Mouse (Mus musculus): ENCODE results near the gene Pcgf5. TPM values are rescaled to one million over a fixed set of nuclear protein-coding genes. Genes with fewer than 3 reads are reported as not detected.

Pcgf5 gene
- polyA plus RNA-seq, 1 experiment from 2014 or later, result 5.3 TPM

GRCm38 (mm10) chr19:36377729-36378128 lies 29.6 kb downstream of the Pcgf5 start:
- Histone ChIP-seq H3K36me3 (ENCODE audit: control insufficient read depth, insufficient read depth, low read length) (no peaks in the 10 kb centered on the region), H3K9ac (replicated peaks; ENCODE audit: low read depth, low read length) (no peak overlapping the region), H3K4me2 (ENCODE audit: low read depth, low read length) (no peak overlapping the region), H3K27me3 (ENCODE audit: control insufficient read depth, insufficient read depth, low read length) (no peaks in the 10 kb centered on the region), H3K4me1 (ENCODE audit: control insufficient read depth, insufficient read depth, low read length) (no peaks in the 10 kb centered on the region), H3K4me3 (ENCODE audit: low read depth, low read length) (no peak overlapping the region), H3K9me3 (ENCODE audit: control insufficient read depth, low read length) (no peaks in the 10 kb centered on the region), H3K27ac (ENCODE audit: low read depth, low read length) (no peak overlapping the region)
- 82% methylated on average over 7 of the region's 7 CpGs for WGBS
- ATAC-seq (ENCODE audit: low read depth), result peak; percentile 29; the same call in 1 of the 2 replicates

- WGBS, result 63% methylated on average over 15 of the region's 15 CpGs
- no peak overlapping the region for H3K4me3 ChIP-seq (ENCODE audit: low read depth, low read length)
- ATAC-seq (ENCODE audit: low read depth), result no peak
- no peaks in the 10 kb centered on the region for H3K36me3 ChIP-seq (ENCODE audit: control insufficient read depth, insufficient read depth, low read length)
- no peaks in the 10 kb centered on the region for H3K27me3 ChIP-seq (ENCODE audit: control insufficient read depth, insufficient read depth, low read length)
- H3K4me1 ChIP-seq (ENCODE audit: control insufficient read depth, insufficient read depth, low read length), result no peaks in the 10 kb centered on the region
- no peak overlapping the region for H3K9ac ChIP-seq (replicated peaks; ENCODE audit: low read depth, low read length)
- H3K4me2 ChIP-seq (ENCODE audit: low read depth, low read length), result no peak overlapping the region
- no peaks in the 10 kb centered on the region for H3K9me3 ChIP-seq (ENCODE audit: control insufficient read depth, low read length)
- no peak overlapping the region for H3K27ac ChIP-seq (ENCODE audit: low read depth, low read length)
Observed at GRCm38 (mm10) chr19:36378511-36379232, 30.6 kb downstream of the Pcgf5 start.

GRCm38 (mm10) chr19:36382901-36383300 lies 34.8 kb downstream of the Pcgf5 start:
- no peak overlapping the region for H3K27ac ChIP-seq (ENCODE audit: low read depth, low read length)
- ATAC-seq (ENCODE audit: low read depth), result no peak
- 95% methylated on average over 3 of the region's 3 CpGs for WGBS

GRCm38 (mm10) chr19:36383977-36384376 lies 35.9 kb downstream of the Pcgf5 start:
- Histone ChIP-seq H3K9me3 (ENCODE audit: control insufficient read depth, low read length) (no peaks in the 10 kb centered on the region), H3K36me3 (ENCODE audit: control insufficient read depth, insufficient read depth, low read length) (no peaks in the 10 kb centered on the region), H3K9ac (replicated peaks; ENCODE audit: low read depth, low read length) (no peak overlapping the region), H3K27ac (ENCODE audit: low read depth, low read length) (no peak overlapping the region), H3K27me3 (ENCODE audit: control insufficient read depth, insufficient read depth, low read length) (no peaks in the 10 kb centered on the region), H3K4me2 (ENCODE audit: low read depth, low read length) (no peak overlapping the region), H3K4me3 (ENCODE audit: low read depth, low read length) (no peak overlapping the region), H3K4me1 (ENCODE audit: control insufficient read depth, insufficient read depth, low read length) (no peaks in the 10 kb centered on the region)
- 78% methylated on average over 5 of the region's 5 CpGs for WGBS
- ATAC-seq (ENCODE audit: low read depth), result no peak

More at GRCm38 (mm10) chr19:36382901-36383300, 34.8 kb downstream of the Pcgf5 start:
- Histone ChIP-seq H3K4me2 (ENCODE audit: low read depth, low read length) (no peak overlapping the region), H3K4me1 (ENCODE audit: control insufficient read depth, insufficient read depth, low read length) (no peaks in the 10 kb centered on the region), H3K9ac (replicated peaks; ENCODE audit: low read depth, low read length) (no peak overlapping the region), H3K36me3 (ENCODE audit: control insufficient read depth, insufficient read depth, low read length) (no peaks in the 10 kb centered on the region), H3K27me3 (ENCODE audit: control insufficient read depth, insufficient read depth, low read length) (no peaks in the 10 kb centered on the region), H3K4me3 (ENCODE audit: low read depth, low read length) (no peak overlapping the region), H3K9me3 (ENCODE audit: control insufficient read depth, low read length) (no peaks in the 10 kb centered on the region)

- Histone ChIP-seq H3K4me1 (ENCODE audit: control insufficient read depth, insufficient read depth, low read length) (no peaks in the 10 kb centered on the region), H3K9me3 (ENCODE audit: control insufficient read depth, low read length) (no peaks in the 10 kb centered on the region), H3K4me3 (ENCODE audit: low read depth, low read length) (no peak overlapping the region), H3K27me3 (ENCODE audit: control insufficient read depth, insufficient read depth, low read length) (no peaks in the 10 kb centered on the region), H3K4me2 (ENCODE audit: low read depth, low read length) (no peak overlapping the region), H3K27ac (ENCODE audit: low read depth, low read length) (no peak overlapping the region), H3K9ac (replicated peaks; ENCODE audit: low read depth, low read length) (no peak overlapping the region), H3K36me3 (ENCODE audit: control insufficient read depth, insufficient read depth, low read length) (no peaks in the 10 kb centered on the region)
- no peak for ATAC-seq (ENCODE audit: low read depth)
- WGBS, result 16% methylated on average over 2 of the region's 2 CpGs
Observed at GRCm38 (mm10) chr19:36384426-36384825, 36.3 kb downstream of the Pcgf5 start.

- Histone ChIP-seq H3K36me3 (ENCODE audit: control insufficient read depth, insufficient read depth, low read length) (no peaks in the 10 kb centered on the region), H3K9me3 (ENCODE audit: control insufficient read depth, low read length) (no peaks in the 10 kb centered on the region), H3K9ac (replicated peaks; ENCODE audit: low read depth, low read length) (no peak overlapping the region), H3K4me2 (ENCODE audit: low read depth, low read length) (no peak overlapping the region), H3K4me1 (ENCODE audit: control insufficient read depth, insufficient read depth, low read length) (no peaks in the 10 kb centered on the region), H3K27me3 (ENCODE audit: control insufficient read depth, insufficient read depth, low read length) (no peaks in the 10 kb centered on the region), H3K4me3 (ENCODE audit: low read depth, low read length) (no peak overlapping the region), H3K27ac (ENCODE audit: low read depth, low read length) (no peak overlapping the region)
- no peak for ATAC-seq (ENCODE audit: low read depth)
- WGBS, result 77% methylated on average over 5 of the region's 5 CpGs
Observed at GRCm38 (mm10) chr19:36388502-36388901, 40.4 kb downstream of the Pcgf5 start.

GRCm38 (mm10) chr19:36390714-36391113 lies 42.6 kb downstream of the Pcgf5 start:
- Histone ChIP-seq H3K9ac (replicated peaks; ENCODE audit: low read depth, low read length) (no peak overlapping the region), H3K27ac (ENCODE audit: low read depth, low read length) (no peak overlapping the region), H3K36me3 (ENCODE audit: control insufficient read depth, insufficient read depth, low read length) (no peaks in the 10 kb centered on the region), H3K9me3 (ENCODE audit: control insufficient read depth, low read length) (no peaks in the 10 kb centered on the region), H3K27me3 (ENCODE audit: control insufficient read depth, insufficient read depth, low read length) (no peaks in the 10 kb centered on the region), H3K4me3 (ENCODE audit: low read depth, low read length) (no peak overlapping the region), H3K4me1 (ENCODE audit: control insufficient read depth, insufficient read depth, low read length) (no peaks in the 10 kb centered on the region), H3K4me2 (ENCODE audit: low read depth, low read length) (no peak overlapping the region)
- WGBS, result 53% methylated on average over 1 of the region's 1 CpGs
- no peak for ATAC-seq (ENCODE audit: low read depth)

- Histone ChIP-seq H3K36me3 (ENCODE audit: control insufficient read depth, insufficient read depth, low read length) (no peaks in the 10 kb centered on the region), H3K9me3 (ENCODE audit: control insufficient read depth, low read length) (no peaks in the 10 kb centered on the region), H3K4me3 (ENCODE audit: low read depth, low read length) (no peak overlapping the region), H3K27ac (ENCODE audit: low read depth, low read length) (no peak overlapping the region), H3K4me1 (ENCODE audit: control insufficient read depth, insufficient read depth, low read length) (no peaks in the 10 kb centered on the region), H3K9ac (replicated peaks; ENCODE audit: low read depth, low read length) (no peak overlapping the region), H3K27me3 (ENCODE audit: control insufficient read depth, insufficient read depth, low read length) (no peaks in the 10 kb centered on the region), H3K4me2 (ENCODE audit: low read depth, low read length) (no peak overlapping the region)
- ATAC-seq (ENCODE audit: low read depth), result no peak
- 89% methylated on average over 3 of the region's 3 CpGs for WGBS
Observed at GRCm38 (mm10) chr19:36398500-36398899, 50.4 kb downstream of the Pcgf5 start.

- Histone ChIP-seq H3K36me3 (ENCODE audit: control insufficient read depth, insufficient read depth, low read length) (no peaks in the 10 kb centered on the region), H3K9me3 (ENCODE audit: control insufficient read depth, low read length) (no peaks in the 10 kb centered on the region), H3K27ac (ENCODE audit: low read depth, low read length) (no peak overlapping the region), H3K27me3 (ENCODE audit: control insufficient read depth, insufficient read depth, low read length) (no peaks in the 10 kb centered on the region), H3K9ac (replicated peaks; ENCODE audit: low read depth, low read length) (no peak overlapping the region), H3K4me3 (ENCODE audit: low read depth, low read length) (no peak overlapping the region), H3K4me1 (ENCODE audit: control insufficient read depth, insufficient read depth, low read length) (no peaks in the 10 kb centered on the region), H3K4me2 (ENCODE audit: low read depth, low read length) (no peak overlapping the region)
- 68% methylated on average over 10 of the region's 10 CpGs for WGBS
- no peak for ATAC-seq (ENCODE audit: low read depth)
Observed at GRCm38 (mm10) chr19:36408352-36409100, 60.4 kb downstream of the Pcgf5 start.
